Mouse (Mus musculus): ENCODE data around the gene Ptpn5.

DNA sequence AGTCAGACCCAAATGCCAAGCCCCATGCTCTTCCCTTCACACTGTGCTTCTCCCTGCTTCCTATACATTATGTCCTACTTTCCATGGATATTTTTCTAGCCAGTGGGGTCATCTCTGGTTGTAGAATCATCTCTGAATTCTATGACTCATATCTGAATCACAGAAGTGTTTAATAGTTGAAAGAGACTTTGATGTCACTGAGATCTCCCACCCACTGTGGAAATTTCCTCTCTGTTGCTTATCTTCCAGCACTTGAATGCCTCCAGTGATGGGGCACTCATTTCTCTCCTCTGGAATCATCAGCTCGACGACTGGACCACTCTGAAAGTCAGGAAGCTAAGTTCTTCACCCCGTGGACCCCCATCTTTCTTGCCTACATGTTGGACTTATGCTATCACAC lies 22.4 kb downstream of the Ptpn5 start:
- TF ChIP-seq CTCF (IDR thresholded peaks at IDR 0.05; ENCODE audit: borderline replicate concordance, control insufficient read depth, extremely low read depth, insufficient read depth, low read length, poor library complexity): no peak
- no peak for TF ChIP-seq POLR2A (IDR thresholded peaks at IDR 0.05; ENCODE audit: control insufficient read depth, extremely low read depth, insufficient read depth, low read length, poor library complexity)
